Mouse (Mus musculus) heart, postnatal 0 days (tissue): ENCODE results near the gene Gipc1.

Experiments used
- CTCF ChIP-seq: IDR thresholded peaks from 2 replicates; pipeline ENCODE4 v1.5.1; 2016; ENCODE audit warnings: antibody characterized with exemption, control low read depth, low read depth
- EP300 ChIP-seq: IDR thresholded peaks from 2 replicates; pipeline ENCODE4 v1.6.1; 2016; ENCODE audit warnings: antibody characterized with exemption, low read depth

- TF ChIP-seq CTCF (no peak), EP300 (no peak)
These were observed 12.8 kb upstream of the Gipc1 start for GRCm38 (mm10) chr8:83639649-83640048.
